Mouse (Mus musculus): ENCODE data around the gene Trim30d.
"Not testable (repeated sequence)": the region's sequence is repeated elsewhere in the genome, so short reads cannot be mapped to it uniquely, and the experiment has no call there.

The Trim30d gene

DNA sequence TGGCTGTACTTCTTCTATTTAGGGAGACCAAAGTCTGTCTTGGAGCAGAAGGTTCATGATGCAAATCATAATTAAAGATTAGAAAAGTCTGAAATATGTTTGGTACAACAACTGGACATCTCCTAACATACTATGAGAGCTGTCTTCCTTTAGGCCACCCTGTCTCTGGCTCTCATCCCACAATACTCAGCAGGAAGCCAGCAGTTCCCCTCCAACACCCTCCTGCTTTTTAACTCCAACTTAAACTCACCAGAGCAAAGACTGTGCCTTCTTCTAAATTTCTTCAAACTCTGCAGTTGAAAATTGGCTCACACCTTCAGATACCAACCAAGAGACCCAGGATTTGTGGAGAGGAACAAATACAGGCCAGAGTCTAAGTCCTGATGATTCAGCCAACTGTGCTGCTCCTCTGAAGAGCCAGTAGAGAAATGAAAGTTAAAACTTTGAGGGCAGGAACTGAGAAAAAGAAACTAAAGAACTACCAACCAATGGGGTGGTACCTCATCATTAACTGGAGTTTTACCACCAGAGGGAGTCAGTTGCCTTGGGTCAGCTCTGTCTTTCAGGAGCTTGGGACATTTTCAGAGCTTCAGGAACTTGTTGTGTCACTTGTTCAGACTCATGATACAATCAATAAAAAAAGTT is at the start of gene Trim30d:
Gene Trim30d, minus strand, starts transcription at position 429 of the 645 bp plus-strand sequence.
- DNase-seq, result not testable (repeated sequence)

- no peak for DNase-seq
Measured at GRCm38 (mm10) chr7:104552700-104553099, 45.1 kb upstream of the Trim30d start.

GRCm38 (mm10) chr7:104549833-104550232 is 42.2 kb upstream of the Trim30d start, which contains the start of gene Olfr651:
Gene Olfr651, plus strand, starts transcription at chr7:104550133.
- no peak for DNase-seq

GRCm38 (mm10) chr7:104501589-104502371 is 5.9 kb downstream of the Trim30d start:
- DNase-seq, result no peak

DNA sequence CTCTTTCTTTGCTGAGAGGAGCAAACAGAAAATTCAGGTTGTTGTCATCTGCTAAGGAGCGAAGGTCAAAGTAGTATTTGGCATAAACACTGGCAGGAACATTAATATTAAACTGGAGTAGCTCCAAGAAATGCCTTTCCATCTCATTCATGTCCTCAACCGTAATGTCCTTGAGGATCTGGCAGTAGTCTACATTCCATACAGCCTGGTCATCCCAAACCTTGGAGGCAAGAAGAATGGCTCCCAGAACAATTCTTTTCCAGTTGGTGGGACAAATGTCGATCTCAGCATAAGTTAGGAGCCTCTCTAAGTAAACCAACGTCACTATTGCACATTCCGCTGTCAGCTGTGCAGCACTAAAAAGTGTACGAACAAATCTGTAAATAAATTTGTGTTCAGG is 6.5 kb downstream of the Trim30d start:
- DNase-seq, result not testable (repeated sequence)

DNA sequence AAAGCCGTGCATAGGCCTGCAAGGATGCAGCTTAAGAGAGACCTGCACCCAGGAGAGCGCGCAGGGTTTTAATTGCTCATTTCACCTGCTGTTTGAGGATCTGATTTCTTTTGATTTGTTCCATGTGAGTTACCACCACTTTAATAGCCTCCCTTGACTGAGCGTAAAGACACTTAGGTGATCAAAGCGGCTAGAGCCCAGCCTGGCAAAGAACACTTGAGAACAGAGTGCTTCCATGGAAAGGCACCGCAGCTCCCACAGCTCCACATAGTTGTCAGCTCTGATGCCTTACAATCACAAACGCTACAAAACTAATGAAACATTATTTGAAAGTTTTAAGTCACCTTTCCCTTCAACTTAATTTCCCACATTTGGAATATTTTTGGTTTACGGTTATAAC is 8.2 kb downstream of the Trim30d start:
- DNase-seq, result not testable (repeated sequence)

- no peak for DNase-seq
Measured at GRCm38 (mm10) chr7:104465065-104465744, 42.4 kb downstream of the Trim30d start, which contains the start of gene Trim30a. Gene Trim30a, minus strand, starts transcription at chr7:104465193.

DNA sequence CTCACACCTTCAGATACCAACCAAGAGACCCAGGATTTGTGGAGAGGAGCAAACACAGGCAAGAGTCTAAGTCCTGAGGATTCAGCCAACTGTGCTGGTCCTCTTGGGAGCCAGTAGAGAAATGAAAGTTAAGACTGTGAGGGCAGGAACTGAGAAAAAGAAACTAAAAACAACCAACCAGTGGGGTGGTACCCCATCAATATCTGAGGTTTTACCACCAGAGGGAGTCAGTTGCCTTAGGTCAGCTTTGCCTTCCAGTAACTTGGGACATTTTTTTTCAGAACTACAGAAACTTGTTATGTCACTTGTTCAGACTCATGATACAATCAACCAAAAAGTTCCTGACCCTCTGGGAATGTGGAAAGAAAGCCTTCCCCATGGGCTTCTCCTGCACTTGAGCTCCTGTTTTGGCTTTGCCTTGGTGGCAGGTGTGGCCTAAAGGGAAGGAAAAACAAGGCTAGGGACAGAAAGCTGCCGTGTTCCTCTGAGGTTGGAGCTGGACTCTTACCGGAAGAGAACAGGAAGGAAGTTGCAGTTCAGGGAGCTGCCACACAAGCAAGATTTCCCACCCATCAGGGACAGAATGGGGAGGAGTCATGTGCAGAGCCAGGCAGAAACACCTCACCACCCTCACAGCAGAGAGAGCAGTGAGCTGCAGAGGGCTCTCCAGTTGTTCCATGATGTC is 61.5 kb downstream of the Trim30d start:
- DNase-seq, result peak; percentile 63
